Mouse (Mus musculus) left cerebral cortex, adult 11 months (tissue): Measurements from ENCODE around the gene Tubb5.
A peak's percentile ranks its signal among the peaks of the same experiment; 100 is the strongest.

Source experiments
- DNase-seq: peaks from one replicate; pipeline ENCODE4 v3.0.0; 2022; ENCODE audit warnings: low spot score

Gene Tubb5

DNA sequence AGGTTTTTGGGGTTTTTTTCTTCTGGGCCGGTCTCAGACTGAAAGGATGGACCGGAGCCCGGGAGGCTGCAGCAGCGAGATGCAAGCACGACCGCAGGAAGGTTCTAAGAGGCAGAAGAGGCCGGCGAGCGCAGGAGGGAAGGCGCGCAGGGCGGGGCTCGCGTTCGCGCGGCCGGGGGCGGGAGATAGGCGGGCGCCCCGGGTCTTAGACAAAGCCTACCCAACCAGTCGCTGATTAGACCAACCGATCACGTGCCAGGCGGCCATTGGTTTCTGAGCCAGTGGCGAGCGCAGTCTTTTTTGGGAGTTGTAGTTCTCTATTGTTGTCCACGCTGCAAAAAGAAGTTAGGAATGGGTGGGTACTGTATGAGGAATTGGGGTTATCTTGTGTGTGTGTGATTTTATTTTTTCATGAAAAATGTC, at the start of gene Tubb5:
Gene Tubb5 (minus strand): TSS at position 185 of the 423 bp plus-strand sequence.
- peak; percentile 95 for DNase-seq

DNA sequence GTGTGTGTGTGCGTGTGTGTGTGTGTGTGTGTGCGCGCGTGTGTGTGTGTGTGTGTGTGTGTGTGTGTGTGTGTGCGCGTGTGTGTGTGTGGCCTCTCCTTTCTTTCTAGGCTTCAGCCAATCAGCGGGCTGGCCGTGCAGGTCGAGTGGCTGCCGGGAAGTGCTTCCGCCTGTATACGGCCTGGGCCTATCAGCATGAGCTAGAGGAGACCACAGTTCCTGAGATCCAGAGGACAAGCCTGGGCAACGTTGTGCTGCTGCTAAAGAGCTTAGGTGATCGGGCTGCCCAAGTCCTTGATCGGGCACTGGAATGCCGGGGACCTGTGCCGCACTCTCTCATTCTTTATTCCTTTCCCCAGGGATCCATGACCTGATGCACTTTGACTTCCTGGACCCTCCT, 49.6 kb upstream of the Tubb5 start:
- DNase-seq: no peak

DNA sequence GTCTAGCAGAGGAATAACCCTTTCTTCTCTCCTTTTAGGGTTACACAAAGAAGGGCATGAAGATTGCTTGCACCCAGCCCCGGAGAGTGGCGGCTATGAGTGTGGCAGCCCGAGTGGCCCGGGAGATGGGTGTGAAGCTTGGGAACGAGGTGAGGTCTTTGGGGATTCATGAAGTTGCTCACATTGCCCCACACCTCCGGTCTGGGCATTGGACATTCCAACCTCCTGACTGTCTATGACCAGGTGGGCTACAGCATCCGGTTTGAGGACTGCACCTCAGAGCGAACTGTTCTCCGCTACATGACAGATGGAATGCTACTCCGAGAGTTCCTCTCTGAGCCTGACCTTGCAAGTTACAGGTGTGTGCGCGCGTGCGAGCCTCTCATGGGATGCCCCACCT, 45.7 kb upstream of the Tubb5 start:
- no peak for DNase-seq

DNA sequence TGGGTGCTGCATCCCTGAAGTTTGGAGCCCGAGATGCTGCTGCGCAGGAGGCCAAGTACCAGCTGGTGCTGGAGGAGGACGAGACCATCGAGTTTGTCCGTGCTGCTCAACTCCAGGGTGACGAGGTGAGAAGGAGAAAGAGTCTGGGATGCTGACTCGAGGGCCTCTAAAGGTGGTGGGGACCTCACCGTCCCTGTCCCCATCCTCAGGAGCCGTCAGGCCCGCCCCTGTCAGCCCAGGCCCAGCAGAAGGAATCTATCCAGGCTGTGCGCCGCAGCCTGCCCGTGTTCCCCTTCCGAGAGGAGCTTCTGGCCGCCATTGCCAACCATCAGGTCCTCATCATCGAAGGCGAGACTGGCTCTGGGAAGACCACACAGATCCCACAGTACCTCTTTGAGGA, 44.8 kb upstream of the Tubb5 start:
- no peak for DNase-seq

DNA sequence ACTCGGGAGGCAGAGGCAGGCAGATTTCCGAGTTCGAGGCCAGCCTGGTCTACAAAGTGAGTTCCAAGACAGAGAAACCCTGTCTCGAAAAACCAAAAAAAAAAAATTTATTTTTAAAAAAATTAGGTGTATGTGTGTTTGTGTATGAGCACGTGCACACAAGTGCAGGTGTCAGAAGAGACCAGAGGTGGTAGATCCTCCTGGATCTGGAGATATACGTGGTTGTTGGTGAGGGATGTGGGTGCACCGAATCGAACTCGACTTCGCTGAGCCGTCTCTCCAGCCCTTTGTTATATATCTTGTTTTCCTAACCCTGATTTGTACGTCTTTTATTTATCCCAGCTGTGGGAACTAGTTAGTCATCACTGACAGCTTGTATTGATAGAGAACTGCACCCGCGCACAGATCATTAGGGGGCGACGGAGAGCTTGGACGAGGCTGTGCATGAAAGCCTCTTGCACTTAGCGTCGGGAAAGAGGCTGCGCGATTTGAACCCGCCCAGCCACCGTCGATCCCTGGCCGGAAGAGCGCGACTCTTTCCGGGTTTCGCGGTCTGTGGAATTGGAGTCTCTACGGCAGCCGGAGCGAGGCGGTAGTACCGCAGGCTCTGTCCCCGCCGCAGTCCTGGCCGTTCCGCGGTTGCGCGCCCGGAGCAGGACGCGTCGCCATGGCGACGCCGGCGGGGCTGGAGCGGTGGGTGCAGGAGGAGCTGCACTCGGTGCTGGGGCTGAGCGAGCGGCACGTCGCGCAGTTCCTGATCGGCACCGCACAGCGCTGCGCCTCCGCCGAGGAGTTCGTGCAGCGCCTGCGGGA, 41.3 kb upstream of the Tubb5 start, which contains the start of gene Dhx16:
Gene Dhx16 (plus strand): TSS at position 575 of the 813 bp plus-strand sequence.
- peak; percentile 90 for DNase-seq

DNA sequence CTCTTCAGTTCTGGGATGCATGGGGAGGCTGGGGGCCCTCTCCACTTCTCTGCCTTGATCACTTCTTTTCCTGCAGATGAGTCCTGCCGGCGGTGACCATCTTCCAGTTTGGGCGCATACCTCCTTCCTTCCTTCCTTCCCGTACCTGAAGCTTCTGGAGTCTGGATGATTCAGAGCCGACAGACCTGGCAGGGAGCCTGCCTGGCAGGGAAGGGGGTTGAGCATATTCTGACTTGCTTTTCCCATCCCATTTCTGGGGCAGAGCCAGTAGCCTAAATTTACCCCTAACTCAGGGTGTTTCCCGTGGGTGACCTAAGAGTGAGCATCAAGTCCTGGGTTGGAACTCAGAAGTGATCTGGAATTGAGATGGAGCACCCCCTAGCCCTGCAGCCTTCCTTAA, 36.6 kb upstream of the Tubb5 start:
- DNase-seq: no peak

DNA sequence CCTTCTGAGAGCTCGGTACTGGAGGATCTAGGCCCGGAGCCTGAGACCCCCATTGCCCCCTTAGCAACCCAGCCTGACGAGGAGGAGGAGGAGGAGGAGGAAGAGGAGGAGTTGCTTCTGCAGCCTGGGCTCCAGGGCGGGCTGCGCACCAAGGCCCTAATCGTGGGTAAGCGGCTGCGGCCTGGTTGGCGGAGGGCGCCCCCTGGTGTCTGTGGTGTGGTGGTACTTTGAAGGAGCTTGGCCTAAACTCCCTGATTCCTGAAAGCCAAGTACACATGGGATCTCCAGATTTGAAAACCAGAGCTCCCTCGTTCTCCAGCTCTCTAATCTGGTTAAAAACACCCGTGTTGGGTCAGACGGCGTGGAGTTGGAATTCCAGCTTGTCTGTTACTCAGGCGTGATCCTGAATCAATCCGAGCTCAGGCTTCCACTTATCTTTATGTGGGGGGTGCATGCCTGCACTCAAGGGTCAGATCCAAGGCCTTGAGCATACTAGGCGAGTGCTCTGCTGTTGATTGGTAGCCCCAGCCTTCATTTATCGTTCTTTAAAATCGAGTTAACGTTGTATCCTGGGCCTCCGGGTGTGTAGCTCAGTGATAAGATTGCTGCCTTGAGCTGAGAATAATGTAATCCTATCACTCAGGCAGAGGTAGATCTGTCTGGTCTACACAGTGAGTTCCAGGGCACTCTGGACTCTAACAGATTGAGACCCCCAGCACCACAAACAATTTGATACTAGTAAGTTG, 35.8 kb upstream of the Tubb5 start:
- peak; percentile 71 for DNase-seq

DNA sequence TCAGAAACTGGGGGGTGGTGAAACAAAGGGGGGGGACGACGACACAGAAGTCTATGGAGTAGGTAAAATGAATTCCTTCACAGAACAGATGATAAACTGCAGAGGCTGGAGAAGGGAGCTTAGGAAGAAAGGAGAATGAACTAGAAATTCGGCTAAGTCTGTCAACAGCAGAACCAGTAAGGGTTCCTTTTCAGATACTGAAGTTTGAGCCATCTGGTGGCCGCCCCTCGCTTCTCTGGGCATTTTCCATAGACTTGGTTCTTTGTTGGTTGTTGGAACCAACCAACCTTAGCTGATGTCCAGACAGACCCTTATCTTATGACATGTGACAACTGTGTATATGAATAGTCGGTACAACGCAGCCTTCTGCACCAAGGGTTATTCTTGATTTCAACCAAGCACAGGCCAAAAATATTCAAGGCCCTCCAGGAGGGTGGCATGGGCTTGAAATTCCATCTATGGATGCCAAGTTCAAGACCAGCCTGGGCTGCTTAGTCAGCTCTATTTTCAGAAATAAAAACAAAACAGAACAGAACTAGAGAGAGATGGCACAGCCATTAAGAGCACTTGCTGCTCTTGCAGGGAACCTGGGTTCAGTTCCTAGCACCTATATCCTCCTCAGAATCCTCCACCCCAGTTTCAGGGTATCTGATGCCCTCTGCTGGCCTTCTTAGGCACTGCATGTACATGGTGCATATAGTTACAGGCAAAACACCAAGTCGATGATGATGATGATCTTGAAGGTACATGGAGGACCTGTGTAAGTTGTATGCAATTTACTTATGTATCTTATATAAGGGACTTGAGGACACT, 33.0 kb upstream of the Tubb5 start:
- DNase-seq: no peak

DNA sequence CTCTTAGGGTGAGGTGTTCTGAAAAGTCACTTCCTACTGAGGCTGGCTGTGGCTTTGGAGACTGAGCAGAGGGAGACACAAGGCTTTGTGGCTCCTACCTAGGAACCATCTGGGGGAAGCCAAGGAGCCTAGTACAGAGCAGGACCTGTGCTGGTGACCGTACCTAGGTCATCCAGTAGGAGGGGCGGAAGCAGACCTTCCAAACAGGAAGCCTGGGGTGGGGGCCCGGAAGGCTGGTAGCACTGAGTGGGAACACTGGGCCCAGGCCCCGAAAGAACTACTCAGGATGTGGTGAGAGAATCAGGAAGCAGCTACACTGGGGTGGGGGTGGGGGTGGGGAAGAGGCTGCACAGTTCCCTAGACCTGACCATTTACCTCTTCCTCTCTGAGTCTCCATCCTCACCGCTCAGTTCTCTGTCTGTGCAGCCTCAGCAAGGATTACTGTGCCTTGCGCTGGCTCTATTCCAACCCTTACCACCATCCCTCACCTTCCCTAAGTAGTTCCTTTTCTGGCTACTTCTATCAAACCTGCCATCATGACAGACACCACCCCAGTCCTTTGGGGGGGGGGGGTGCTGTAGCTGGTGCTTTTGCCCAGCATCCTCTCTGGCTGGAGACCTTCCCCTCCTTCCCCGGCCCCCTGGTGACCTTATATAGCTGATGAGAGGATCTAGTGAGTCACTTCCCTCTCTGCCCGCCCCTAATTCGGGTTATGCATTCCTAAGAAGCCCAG, 32.2 kb upstream of the Tubb5 start:
- DNase-seq: no peak

DNA sequence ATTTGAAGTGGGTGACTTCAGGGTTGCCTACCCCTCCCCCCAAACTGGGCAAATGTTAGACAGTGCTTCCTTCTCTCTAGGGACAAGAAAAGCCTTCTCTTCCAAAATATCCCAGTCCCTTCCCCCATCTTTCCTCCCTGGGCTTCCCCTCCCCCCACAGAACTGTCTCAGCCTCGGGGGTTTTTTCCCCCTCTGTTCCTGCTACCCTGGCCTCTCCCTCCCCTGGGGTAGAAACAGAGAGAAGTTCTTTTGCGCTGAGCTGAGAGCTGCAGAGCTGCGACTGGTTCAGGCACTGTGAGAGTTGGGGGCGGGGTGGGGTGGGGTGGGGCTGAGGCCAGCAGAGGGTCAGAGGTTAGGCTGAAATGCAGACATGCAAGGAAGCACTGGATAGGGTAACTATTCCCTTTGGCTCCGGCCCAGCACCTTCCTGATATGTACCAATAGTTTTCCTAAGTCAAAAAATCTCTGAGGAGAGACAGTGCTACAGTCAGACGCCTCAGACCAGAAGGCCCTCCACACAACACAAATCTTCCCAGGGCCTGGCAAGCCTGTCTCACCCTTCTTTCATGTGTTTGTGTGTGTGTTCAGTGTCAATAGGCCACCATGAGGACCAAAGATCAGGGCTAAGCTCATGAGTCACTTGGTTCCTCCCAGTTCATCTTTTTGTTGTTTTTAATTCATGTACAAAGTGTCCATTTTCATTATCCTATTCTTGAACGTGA, 31.4 kb upstream of the Tubb5 start:
- DNase-seq: no peak

DNA sequence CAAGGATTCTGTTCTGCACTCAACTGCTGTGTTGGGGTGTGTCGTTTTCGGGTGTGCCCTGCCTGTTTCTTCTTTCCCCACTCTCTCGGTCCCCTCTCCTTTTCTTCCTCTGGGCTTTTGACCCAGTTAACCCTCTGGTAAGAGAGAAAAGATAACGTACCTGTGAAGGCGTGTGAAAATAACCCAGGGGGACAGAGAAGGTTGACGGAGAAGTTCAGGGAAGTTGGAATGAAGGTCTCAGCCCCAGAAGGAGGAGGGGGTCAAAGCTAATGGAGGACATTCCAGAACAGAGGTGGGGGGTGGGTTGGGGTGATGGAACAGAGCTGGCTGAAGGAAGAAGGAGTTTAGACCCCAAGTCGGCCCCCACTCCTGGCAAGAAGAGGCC, 30.8 kb upstream of the Tubb5 start:
- DNase-seq: no peak

DNA sequence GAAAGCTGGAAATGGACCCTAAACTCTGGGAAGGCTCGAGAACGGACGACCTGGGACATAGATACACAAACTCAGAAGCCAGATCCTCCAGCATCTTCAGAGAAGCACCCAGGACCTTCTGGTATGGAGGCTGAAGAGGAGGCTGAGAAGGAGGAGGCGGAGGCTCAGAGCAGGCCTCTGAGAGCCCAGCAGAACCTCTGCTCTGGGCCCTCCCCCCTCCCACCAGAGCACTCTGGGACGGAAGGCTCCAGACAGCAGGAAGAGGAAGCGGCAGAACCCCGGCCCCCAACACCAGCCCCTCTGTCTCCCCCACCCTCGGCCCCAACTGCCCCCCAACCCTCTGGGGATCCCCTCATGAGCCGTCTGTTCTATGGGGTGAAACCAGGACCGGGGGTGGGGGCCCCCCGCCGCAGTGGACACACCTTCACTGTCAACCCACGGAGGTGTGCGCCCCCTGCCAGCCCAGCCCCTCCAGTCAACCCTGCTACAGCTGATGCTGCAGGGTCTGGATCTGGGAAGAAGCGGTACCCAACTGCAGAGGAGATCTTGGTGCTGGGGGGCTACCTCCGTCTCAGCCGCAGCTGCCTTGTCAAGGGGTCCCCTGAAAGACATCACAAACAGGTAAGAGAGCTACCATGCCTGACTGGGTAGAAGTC, 30.2 kb upstream of the Tubb5 start:
- no peak for DNase-seq

DNA sequence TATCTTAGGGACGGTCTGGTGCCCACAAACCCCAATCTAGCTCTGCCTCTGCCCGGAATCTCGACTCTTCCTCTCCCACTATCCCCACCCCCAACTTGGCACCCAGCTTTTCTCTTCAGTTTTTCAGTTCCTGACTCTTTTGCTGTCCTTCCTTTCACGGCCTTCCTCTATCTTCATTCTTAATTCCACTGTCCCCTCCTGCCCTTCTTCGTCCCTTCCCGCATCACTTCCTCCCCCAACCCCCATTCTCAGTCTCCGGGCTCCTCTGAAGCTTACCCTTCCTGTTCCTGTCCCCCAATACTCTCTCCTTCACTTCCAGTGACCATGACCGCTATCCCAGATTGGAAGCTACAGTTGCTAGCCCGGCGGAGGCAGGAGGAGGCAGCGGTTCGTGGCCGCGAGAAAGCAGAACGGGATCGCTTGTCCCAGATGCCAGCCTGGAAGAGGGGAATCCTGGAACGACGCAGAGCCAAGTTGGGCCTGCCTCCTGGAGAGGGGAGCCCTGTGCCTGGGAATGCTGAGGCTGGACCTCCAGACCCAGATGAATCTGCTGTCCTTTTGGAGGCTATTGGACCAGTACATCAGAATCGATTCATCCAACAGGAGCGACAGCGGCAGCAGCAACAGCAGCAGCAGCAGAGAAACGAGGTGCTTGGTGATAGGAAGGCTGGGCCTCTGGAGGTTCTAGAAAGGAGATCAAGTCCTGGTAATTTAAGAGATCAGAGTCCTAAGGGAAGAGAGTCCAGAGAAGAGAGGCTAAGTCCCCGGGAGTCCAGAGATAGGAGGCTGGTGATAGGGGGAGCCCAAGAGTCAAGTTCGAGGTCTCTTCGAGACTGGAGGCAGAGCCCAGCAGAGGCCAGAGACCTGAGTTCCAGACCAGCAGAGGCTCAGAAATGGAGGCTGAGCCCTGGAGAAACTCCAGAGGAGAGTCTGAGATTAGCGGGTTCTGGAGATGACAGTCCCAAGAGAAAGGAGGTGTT, 29.1 kb upstream of the Tubb5 start:
- no peak for DNase-seq

DNA sequence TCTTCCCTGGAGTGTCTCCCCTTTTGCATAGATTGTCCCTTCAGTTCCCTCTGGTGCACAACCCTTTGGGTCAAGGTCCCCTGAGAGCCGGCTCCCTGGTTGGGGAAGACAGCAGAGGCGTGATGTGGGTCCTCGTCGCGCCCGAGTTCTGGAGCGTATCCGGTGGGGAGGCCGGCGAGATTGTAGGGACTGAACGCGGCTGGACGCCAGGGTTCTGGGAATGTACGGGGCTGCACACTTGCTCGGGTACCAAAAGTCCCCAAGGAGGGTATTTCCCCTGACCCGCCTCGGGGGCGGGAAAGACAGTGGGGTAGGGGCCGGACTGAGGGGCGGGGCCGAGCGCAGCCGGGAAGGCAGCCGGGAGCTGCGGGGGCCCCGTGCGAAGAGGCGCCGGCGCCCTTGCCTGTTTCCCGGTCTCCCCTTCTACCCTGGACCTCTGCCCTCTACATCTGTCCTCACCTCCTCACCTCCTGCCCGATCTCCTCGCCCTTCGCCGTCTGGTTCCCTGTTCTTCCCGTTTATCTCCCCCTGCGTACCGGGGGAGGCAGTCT, 28.2 kb upstream of the Tubb5 start:
- DNase-seq: no peak

DNA sequence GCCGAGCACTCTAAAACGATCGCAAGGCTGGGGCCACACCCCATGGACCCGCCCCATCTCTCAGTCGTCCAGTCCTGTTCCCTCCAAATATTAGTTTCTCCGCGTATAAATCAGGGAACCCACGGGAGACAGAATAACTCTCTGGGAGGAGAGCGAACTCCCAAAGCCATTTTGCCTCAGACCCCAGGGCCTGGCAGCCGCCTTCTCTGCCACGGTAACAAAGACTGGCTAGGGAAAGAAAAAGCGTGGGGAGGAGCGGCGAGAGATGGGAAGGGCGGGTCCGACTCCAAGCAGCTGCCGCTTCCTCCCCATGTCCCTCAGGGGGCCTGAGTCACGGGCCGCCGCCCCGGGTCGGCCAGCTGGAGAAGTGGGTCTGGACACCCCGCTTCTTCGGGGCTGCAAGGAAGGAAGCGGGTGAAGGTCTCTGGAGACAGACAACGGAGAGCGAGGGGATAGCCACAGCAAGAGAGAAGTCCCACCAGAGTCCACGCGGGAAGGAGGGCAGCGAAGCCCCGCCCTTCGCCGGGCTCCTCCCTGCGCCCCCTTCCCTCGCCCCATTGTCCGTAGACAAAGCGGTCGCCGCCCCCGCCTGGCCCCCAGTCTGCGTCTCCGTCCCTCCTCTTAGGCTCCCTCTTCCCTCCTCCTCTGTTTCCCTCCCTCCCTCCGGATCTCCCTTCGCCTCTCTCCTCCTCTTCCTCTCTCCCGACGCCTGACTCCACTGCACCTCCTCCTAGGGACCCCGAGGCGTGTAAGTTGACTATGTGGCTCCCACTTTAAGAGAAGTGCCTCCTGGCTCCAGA, 27.6 kb upstream of the Tubb5 start, which contains the start of gene Ppp1r18:
Gene Ppp1r18 (plus strand): TSS at position 113 of the 800 bp plus-strand sequence.
- no peak for DNase-seq

DNA sequence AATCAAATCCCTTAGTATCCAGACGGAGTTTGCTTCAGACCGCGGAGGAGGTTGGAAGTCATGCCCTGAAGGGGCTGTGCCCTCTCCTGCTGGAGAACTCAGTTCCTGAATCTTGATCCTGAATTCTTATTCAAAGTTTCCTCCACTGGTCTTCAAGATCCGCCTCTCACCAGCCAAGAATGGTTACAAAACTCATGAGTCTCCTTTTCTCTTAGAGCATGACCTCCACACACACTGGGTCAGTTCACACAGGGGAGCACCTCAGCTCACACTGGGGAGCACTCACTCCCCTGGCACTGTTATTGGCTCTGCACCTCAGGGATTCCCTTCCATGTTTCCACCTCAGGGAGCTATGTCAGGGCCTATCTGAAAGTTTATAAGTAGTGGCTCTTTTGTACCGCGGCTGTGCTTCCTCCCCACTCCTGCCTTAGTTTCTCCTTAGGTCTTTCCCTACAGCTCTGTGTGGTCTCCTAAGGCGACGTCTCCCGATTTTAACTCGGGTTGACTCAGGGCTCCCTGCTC, 26.8 kb upstream of the Tubb5 start:
- DNase-seq: no peak

DNA sequence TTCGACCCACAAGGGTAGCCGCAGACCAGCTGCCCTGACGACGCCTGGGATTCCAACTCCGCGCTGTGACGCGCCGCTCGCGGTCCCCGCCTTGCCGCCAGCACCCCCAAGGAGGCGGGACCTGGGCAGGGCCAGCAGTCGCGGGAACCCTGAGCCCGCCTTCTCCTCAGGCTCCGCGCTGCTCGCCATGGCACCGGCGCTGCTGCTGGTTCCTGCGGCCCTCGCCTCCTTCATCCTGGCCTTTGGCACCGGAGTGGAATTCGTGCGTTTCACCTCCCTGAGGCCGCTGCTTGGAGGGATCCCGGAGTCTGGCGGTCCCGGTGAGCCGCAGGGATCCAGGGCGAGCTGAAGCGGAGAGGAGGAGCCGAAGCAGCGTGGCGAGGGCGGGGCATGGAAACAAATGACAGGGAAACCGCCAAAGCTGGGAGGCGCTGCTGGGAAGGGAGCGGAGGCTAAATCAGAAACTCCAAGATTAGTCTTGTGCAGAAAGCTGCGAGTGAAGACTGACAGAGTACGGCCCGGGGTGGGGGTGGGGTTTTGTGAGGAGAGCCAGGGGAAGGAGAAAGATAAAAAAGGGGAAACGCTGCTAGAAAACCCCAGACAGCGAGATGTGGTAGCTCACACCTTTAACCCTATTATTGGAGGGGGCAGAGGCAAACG, 23.2 kb upstream of the Tubb5 start, which contains the start of gene Nrm:
Gene Nrm (plus strand): TSS at position 121 of the 660 bp plus-strand sequence.
- no peak for DNase-seq
